Mouse (Mus musculus) cortical plate, adult 2 months (tissue): ENCODE data around the gene Gm2115.

ENCODE experiments used
- CTCF ChIP-seq: fragments of 200-500 bp; IDR thresholded peaks from 2 replicates; pipeline ENCODE4 v1.5.1; 2011; ENCODE audit warnings: mild to moderate bottlenecking, control low read depth, low read length; ENCODE audit not compliant: insufficient read depth; ENCODE audit errors: extremely low read depth
- POLR2A ChIP-seq: fragments of 200-500 bp; IDR thresholded peaks from 2 replicates; pipeline ENCODE4 v1.6.1; 2011; ENCODE audit warnings: mild to moderate bottlenecking, low read length, control low read depth; ENCODE audit not compliant: insufficient read depth; ENCODE audit errors: extremely low read depth

GRCm38 (mm10) chr7:84594917-84595303, 66.2 kb downstream of the Gm2115 start:
- TF ChIP-seq CTCF (no peak), POLR2A (no peak)
